Mouse (Mus musculus) cerebellum, adult 2 months (tissue): ENCODE results near the gene Fam241b.

Source experiments
- CTCF ChIP-seq: fragments of 200-500 bp; IDR thresholded peaks from 2 replicates; pipeline ENCODE4 v1.5.1; 2011; ENCODE audit warnings: low read depth, mild to moderate bottlenecking, control low read depth, low read length, moderate library complexity, borderline replicate concordance; ENCODE audit not compliant: insufficient read depth
- POLR2A ChIP-seq: fragments of 200-500 bp; IDR thresholded peaks from 2 replicates; pipeline ENCODE4 v1.6.1; 2011; ENCODE audit warnings: low read length, control low read depth, borderline replicate concordance; ENCODE audit not compliant: insufficient read depth

GRCm38 (mm10) chr10:62174533-62175313, 31.0 kb upstream of the Fam241b start:
- TF ChIP-seq POLR2A (no peak), CTCF (no peak)
